Mouse (Mus musculus): ENCODE measurements around the gene Fkbp11. TPM values are rescaled to one million over a fixed set of nuclear protein-coding genes. Genes with fewer than 3 reads are reported as not detected.

Fkbp11 gene
- total and polyA plus RNA-seq, 2 experiments from 2014 or later: 6.6 to 10.6 TPM

GRCm38 (mm10) chr15:98730790-98731189 lies 2.8 kb upstream of the Fkbp11 start:
- H3K4me3 ChIP-seq (ENCODE audit: low read length): no peak overlapping the region
- 84% methylated on average over 6 of the region's 6 CpGs for WGBS
- H3K4me1 ChIP-seq (ENCODE audit: insufficient read depth, low read length): 0 out of 2 replicates have a peak, but pooled peaks cover 4% of the 10 kb centered on the region
- H3K9me3 ChIP-seq (ENCODE audit: low read length): no peaks in the 10 kb centered on the region
- peaks cover under 1% of the 10 kb centered on the region; the same call in 1 of the 2 replicates for H3K36me3 ChIP-seq (ENCODE audit: insufficient read depth, low read length)
- DNase-seq (ENCODE audit: low spot score): no peak
- no peak overlapping the region for H3K4me2 ChIP-seq (ENCODE audit: low read depth, low read length)
- ATAC-seq: no peak
- no peak overlapping the region for H3K9ac ChIP-seq (replicated peaks; ENCODE audit: low read length)
- no peak for TF ChIP-seq CTCF (IDR thresholded peaks at IDR 0.05; ENCODE audit: low read depth)
- H3K27ac ChIP-seq: no peak overlapping the region
- no peaks in the 10 kb centered on the region for H3K27me3 ChIP-seq (ENCODE audit: insufficient read depth, low read length)

GRCm38 (mm10) chr15:98729791-98730545 lies 2.0 kb upstream of the Fkbp11 start:
- Histone ChIP-seq H3K27ac (no peak overlapping the region), H3K9me3 (ENCODE audit: low read length) (no peaks in the 10 kb centered on the region), H3K4me3 (ENCODE audit: low read length) (no peak overlapping the region), H3K4me2 (ENCODE audit: low read depth, low read length) (no peak overlapping the region), H3K9ac (replicated peaks; ENCODE audit: low read length) (no peak overlapping the region), H3K27me3 (ENCODE audit: insufficient read depth, low read length) (no peaks in the 10 kb centered on the region), H3K36me3 (ENCODE audit: insufficient read depth, low read length) (no peaks in the 10 kb centered on the region), H3K4me1 (ENCODE audit: insufficient read depth, low read length) (0 out of 2 replicates have a peak, but pooled peaks cover 4% of the 10 kb centered on the region)
- no peak for DNase-seq (ENCODE audit: low spot score)
- WGBS: 66% methylated on average over 7 of the region's 7 CpGs
- ATAC-seq: no peak
- TF ChIP-seq CTCF (IDR thresholded peaks at IDR 0.05; ENCODE audit: low read depth): no peak

- no peak for ATAC-seq
- H3K4me1 ChIP-seq (ENCODE audit: insufficient read depth, low read length): peaks cover 4% of the 10 kb centered on the region; the same call in 1 of the 2 replicates
Measured at GRCm38 (mm10) chr15:98728366-98728765, 368 bp upstream of the Fkbp11 start.

GRCm38 (mm10) chr15:98726746-98727145 lies 1.3 kb downstream of the Fkbp11 start:
- no peak for DNase-seq (ENCODE audit: low spot score)
- Histone ChIP-seq H3K4me3 (ENCODE audit: low read length) (no peak overlapping the region; the same call in 1 of the 2 replicates), H3K9ac (replicated peaks; ENCODE audit: low read length) (no peak overlapping the region; the same call in 1 of the 2 replicates), H3K36me3 (ENCODE audit: insufficient read depth, low read length) (no peaks in the 10 kb centered on the region), H3K27me3 (ENCODE audit: insufficient read depth, low read length) (no peaks in the 10 kb centered on the region), H3K4me1 (ENCODE audit: insufficient read depth, low read length) (peaks cover 4% of the 10 kb centered on the region; the same call in 1 of the 2 replicates), H3K27ac (no peak overlapping the region), H3K4me2 (ENCODE audit: low read depth, low read length) (peak overlapping the region; percentile 99), H3K9me3 (ENCODE audit: low read length) (no peaks in the 10 kb centered on the region)
- no peak for ATAC-seq
- TF ChIP-seq CTCF (IDR thresholded peaks at IDR 0.05; ENCODE audit: low read depth): no peak
- WGBS: 48% methylated on average over 7 of the region's 7 CpGs

More at GRCm38 (mm10) chr15:98728366-98728765, 368 bp upstream of the Fkbp11 start:
- DNase-seq (ENCODE audit: low spot score): no peak
- Histone ChIP-seq H3K9me3 (ENCODE audit: low read length) (no peaks in the 10 kb centered on the region), H3K27me3 (ENCODE audit: insufficient read depth, low read length) (no peaks in the 10 kb centered on the region), H3K4me2 (ENCODE audit: low read depth, low read length) (peak overlapping the region; percentile 99), H3K9ac (replicated peaks; ENCODE audit: low read length) (no peak overlapping the region), H3K36me3 (ENCODE audit: insufficient read depth, low read length) (no peaks in the 10 kb centered on the region), H3K4me3 (ENCODE audit: low read length) (peak overlapping the region; percentile 42), H3K27ac (no peak overlapping the region)
- WGBS: 43% methylated on average over 9 of the region's 9 CpGs
- TF ChIP-seq CTCF (IDR thresholded peaks at IDR 0.05; ENCODE audit: low read depth): no peak

GRCm38 (mm10) chr15:98726079-98726478 lies 1.9 kb downstream of the Fkbp11 start:
- 79% methylated on average over 4 of the region's 4 CpGs for WGBS
- Histone ChIP-seq H3K27ac (no peak overlapping the region), H3K4me2 (ENCODE audit: low read depth, low read length) (no peak overlapping the region), H3K9ac (replicated peaks; ENCODE audit: low read length) (no peak overlapping the region), H3K4me1 (ENCODE audit: insufficient read depth, low read length) (peaks cover 4% of the 10 kb centered on the region; the same call in 1 of the 2 replicates), H3K9me3 (ENCODE audit: low read length) (no peaks in the 10 kb centered on the region), H3K36me3 (ENCODE audit: insufficient read depth, low read length) (no peaks in the 10 kb centered on the region), H3K4me3 (ENCODE audit: low read length) (no peak overlapping the region), H3K27me3 (ENCODE audit: insufficient read depth, low read length) (no peaks in the 10 kb centered on the region)
- DNase-seq (ENCODE audit: low spot score) (no peak), ATAC-seq (no peak)
- no peak for TF ChIP-seq CTCF (IDR thresholded peaks at IDR 0.05; ENCODE audit: low read depth)

GRCm38 (mm10) chr15:98724441-98724840 lies 3.6 kb downstream of the Fkbp11 start:
- Histone ChIP-seq H3K9me3 (ENCODE audit: low read length) (no peaks in the 10 kb centered on the region), H3K36me3 (ENCODE audit: insufficient read depth, low read length) (no peaks in the 10 kb centered on the region), H3K4me1 (ENCODE audit: insufficient read depth, low read length) (peaks cover 4% of the 10 kb centered on the region; the same call in 1 of the 2 replicates), H3K27me3 (ENCODE audit: insufficient read depth, low read length) (no peaks in the 10 kb centered on the region), H3K9ac (replicated peaks; ENCODE audit: low read length) (no peak overlapping the region), H3K27ac (no peak overlapping the region), H3K4me2 (ENCODE audit: low read depth, low read length) (peak overlapping the region; percentile 18; the same call in 1 of the 2 replicates), H3K4me3 (ENCODE audit: low read length) (no peak overlapping the region)
- peak; percentile 15 for DNase-seq (ENCODE audit: low spot score)
- 27% methylated on average over 19 of the region's 19 CpGs for WGBS
- no peak for TF ChIP-seq CTCF (IDR thresholded peaks at IDR 0.05; ENCODE audit: low read depth)
- ATAC-seq: no peak

GRCm38 (mm10) chr15:98722854-98723253 lies 5.1 kb downstream of the Fkbp11 start:
- Histone ChIP-seq H3K9ac (replicated peaks; ENCODE audit: low read length) (no peak overlapping the region), H3K4me2 (ENCODE audit: low read depth, low read length) (no peak overlapping the region), H3K27me3 (ENCODE audit: insufficient read depth, low read length) (no peaks in the 10 kb centered on the region), H3K27ac (no peak overlapping the region), H3K4me3 (ENCODE audit: low read length) (no peak overlapping the region), H3K9me3 (ENCODE audit: low read length) (no peaks in the 10 kb centered on the region), H3K36me3 (ENCODE audit: insufficient read depth, low read length) (no peaks in the 10 kb centered on the region), H3K4me1 (ENCODE audit: insufficient read depth, low read length) (no peaks in the 10 kb centered on the region; the same call in 1 of the 2 replicates)
- WGBS: 73% methylated on average over 14 of the region's 14 CpGs
- TF ChIP-seq CTCF (IDR thresholded peaks at IDR 0.05; ENCODE audit: low read depth): no peak
- DNase-seq (ENCODE audit: low spot score): no peak
- no peak for ATAC-seq

Measured in hindbrain, postnatal 0 days (tissue).